Mouse (Mus musculus) mesoderm, embryonic 11.5 days (tissue): ENCODE results near the gene Rint1.
A peak's percentile ranks its signal among the peaks of the same experiment; 100 is the strongest.

Experiments used
- DNase-seq: peaks from one replicate; pipeline ENCODE4 v3.0.0-alpha.2; 2012; ENCODE audit warnings: low read depth, low spot score

The Rint1 gene

GRCm38 (mm10) chr5:23787536-23788389 is at the start of gene Rint1:
TSS of gene Rint1 (plus strand) at chr5:23787711.
- peak; percentile 96 for DNase-seq

- DNase-seq = no peak
Measured at GRCm38 (mm10) chr5:23743261-23743660, 44.2 kb upstream of the Rint1 start.

- no peak for DNase-seq
Measured at GRCm38 (mm10) chr5:23749882-23750281, 37.6 kb upstream of the Rint1 start.

GRCm38 (mm10) chr5:23755591-23755990 is 31.9 kb upstream of the Rint1 start:
- no peak for DNase-seq

GRCm38 (mm10) chr5:23756368-23756767 is 31.1 kb upstream of the Rint1 start:
- no peak for DNase-seq

- peak; percentile 37 for DNase-seq
Measured at GRCm38 (mm10) chr5:23758633-23759032, 28.9 kb upstream of the Rint1 start.

GRCm38 (mm10) chr5:23762531-23762930 is 25.0 kb upstream of the Rint1 start:
- no peak for DNase-seq

- DNase-seq = no peak
Measured at GRCm38 (mm10) chr5:23764557-23764956, 23.0 kb upstream of the Rint1 start.

GRCm38 (mm10) chr5:23771105-23771504 is 16.4 kb upstream of the Rint1 start:
- DNase-seq = no peak

- no peak for DNase-seq
Measured at GRCm38 (mm10) chr5:23774186-23774585, 13.3 kb upstream of the Rint1 start.

- DNase-seq = no peak
Measured at GRCm38 (mm10) chr5:23780516-23780915, 7.0 kb upstream of the Rint1 start.

GRCm38 (mm10) chr5:23781172-23781571 is 6.3 kb upstream of the Rint1 start:
- DNase-seq = no peak

GRCm38 (mm10) chr5:23782051-23782810 is 5.3 kb upstream of the Rint1 start:
- DNase-seq = no peak

- peak; percentile 89 for DNase-seq
Measured at GRCm38 (mm10) chr5:23782931-23783877, 4.3 kb upstream of the Rint1 start, which contains the start of gene Pus7. TSS of gene Pus7 (minus strand) at chr5:23783711.

GRCm38 (mm10) chr5:23788390-23788830 is 899 bp downstream of the Rint1 start:
- no peak for DNase-seq

GRCm38 (mm10) chr5:23789078-23789612 is 1.6 kb downstream of the Rint1 start:
- no peak for DNase-seq

GRCm38 (mm10) chr5:23792726-23793125 is 5.2 kb downstream of the Rint1 start:
- DNase-seq = no peak

GRCm38 (mm10) chr5:23814841-23815240 is 27.3 kb downstream of the Rint1 start:
- no peak for DNase-seq

GRCm38 (mm10) chr5:23816681-23817080 is 29.2 kb downstream of the Rint1 start:
- no peak for DNase-seq

- DNase-seq = no peak
Measured at GRCm38 (mm10) chr5:23822306-23822705, 34.8 kb downstream of the Rint1 start.

- DNase-seq = no peak
Measured at GRCm38 (mm10) chr5:23824171-23824733, 36.7 kb downstream of the Rint1 start.
